Mouse (Mus musculus) myocyte (in vitro differentiated cells): ENCODE measurements around the gene Gm21119. TPM values are rescaled to one million over a fixed set of nuclear protein-coding genes. Genes with fewer than 3 reads are reported as not detected.
"Not testable (repeated sequence)": the region's sequence is repeated elsewhere in the genome, so short reads cannot be mapped to it uniquely, and the experiment has no call there.

Experiments used
- H3K27me3 ChIP-seq: one replicate; pipeline ENCODE4 v1.6.1; 2011; ENCODE audit not compliant: control insufficient read depth, insufficient read depth, insufficient read length
- H3K36me3 ChIP-seq: one replicate; pipeline ENCODE4 v1.6.1; 2011; ENCODE audit not compliant: control insufficient read depth, insufficient read depth
- H3K4me2 ChIP-seq: one replicate; pipeline ENCODE4 v1.6.1; 2011; ENCODE audit warnings: low read depth, control low read depth
- H3K4me3 ChIP-seq: one replicate; pipeline ENCODE4 v1.5.1; 2011; ENCODE audit warnings: mild to moderate bottlenecking, control low read depth, moderate library complexity
- H3K79me2 ChIP-seq: one replicate; pipeline ENCODE4 v1.6.1; 2011; ENCODE audit not compliant: control insufficient read depth, insufficient read depth
- H3ac ChIP-seq: one replicate; pipeline ENCODE4 v1.6.1; 2011; ENCODE audit not compliant: control insufficient read depth, insufficient read length
- polyA plus RNA-seq: library from polyadenylated mRNA; unstranded; fragments of >200 nt; fragmentation: generic; extraction: Trizol; gene quantifications from one replicate; pipeline ENCODE4 v1.2.1, GENCODE M21; 2012; ENCODE audit warnings: missing spikeins

Gene Gm21119
- not detected for polyA plus RNA-seq

- H3ac ChIP-seq, H3K79me2 ChIP-seq, H3K27me3 ChIP-seq, H3K4me2 ChIP-seq, H3K4me3 ChIP-seq, H3K36me3 ChIP-seq: not testable (repeated sequence)
These were observed at the start of gene Gm21119 for GRCm38 (mm10) chr8:20614619-20615018. Gm21119 (plus strand) TSS chr8:20614919.

- H3K79me2 ChIP-seq, H3K4me2 ChIP-seq, H3K4me3 ChIP-seq, H3ac ChIP-seq, H3K36me3 ChIP-seq, H3K27me3 ChIP-seq: not testable (repeated sequence)
These were observed 48.0 kb upstream of the Gm21119 start for GRCm38 (mm10) chr8:20566753-20567152.

GRCm38 (mm10) chr8:20581081-20581480, 33.6 kb upstream of the Gm21119 start:
- H3ac ChIP-seq, H3K27me3 ChIP-seq: not testable (repeated sequence)

GRCm38 (mm10) chr8:20582772-20583171, 31.9 kb upstream of the Gm21119 start:
- not testable (repeated sequence) for H3K79me2 ChIP-seq, H3K27me3 ChIP-seq, H3K36me3 ChIP-seq, H3K4me3 ChIP-seq, H3K4me2 ChIP-seq, H3ac ChIP-seq

More at GRCm38 (mm10) chr8:20581081-20581480, 33.6 kb upstream of the Gm21119 start:
- not testable (repeated sequence) for H3K79me2 ChIP-seq, H3K36me3 ChIP-seq, H3K4me3 ChIP-seq, H3K4me2 ChIP-seq

- not testable (repeated sequence) for H3K27me3 ChIP-seq, H3K79me2 ChIP-seq, H3ac ChIP-seq, H3K36me3 ChIP-seq, H3K4me2 ChIP-seq, H3K4me3 ChIP-seq
These were observed 26.2 kb upstream of the Gm21119 start for GRCm38 (mm10) chr8:20588268-20589177.

GRCm38 (mm10) chr8:20589178-20589539, 25.6 kb upstream of the Gm21119 start:
- H3ac ChIP-seq, H3K79me2 ChIP-seq, H3K27me3 ChIP-seq: not testable (repeated sequence)

GRCm38 (mm10) chr8:20590117-20590997, 24.4 kb upstream of the Gm21119 start:
- not testable (repeated sequence) for H3K27me3 ChIP-seq, H3ac ChIP-seq, H3K4me2 ChIP-seq, H3K36me3 ChIP-seq, H3K79me2 ChIP-seq, H3K4me3 ChIP-seq

More at GRCm38 (mm10) chr8:20589178-20589539, 25.6 kb upstream of the Gm21119 start:
- H3K4me3 ChIP-seq, H3K4me2 ChIP-seq, H3K36me3 ChIP-seq: not testable (repeated sequence)

GRCm38 (mm10) chr8:20591002-20591401, 23.7 kb upstream of the Gm21119 start:
- not testable (repeated sequence) for H3K27me3 ChIP-seq, H3ac ChIP-seq, H3K4me3 ChIP-seq, H3K36me3 ChIP-seq, H3K4me2 ChIP-seq, H3K79me2 ChIP-seq

- not testable (repeated sequence) for H3K4me2 ChIP-seq, H3K36me3 ChIP-seq, H3K79me2 ChIP-seq, H3K27me3 ChIP-seq, H3ac ChIP-seq, H3K4me3 ChIP-seq
These were observed 21.9 kb upstream of the Gm21119 start for GRCm38 (mm10) chr8:20592732-20593272.

- not testable (repeated sequence) for H3K36me3 ChIP-seq, H3ac ChIP-seq, H3K4me2 ChIP-seq, H3K79me2 ChIP-seq, H3K4me3 ChIP-seq, H3K27me3 ChIP-seq
These were observed 20.9 kb upstream of the Gm21119 start for GRCm38 (mm10) chr8:20593841-20594240.

GRCm38 (mm10) chr8:20596081-20596841, 18.5 kb upstream of the Gm21119 start:
- not testable (repeated sequence) for H3K79me2 ChIP-seq, H3K4me3 ChIP-seq

More at GRCm38 (mm10) chr8:20596081-20596841, 18.5 kb upstream of the Gm21119 start:
- not testable (repeated sequence) for H3ac ChIP-seq, H3K4me2 ChIP-seq, H3K36me3 ChIP-seq, H3K27me3 ChIP-seq
